Mouse (Mus musculus) gastrocnemius, postnatal 10 days (tissue): ENCODE data around the gene Vmn1r205. TPM values are rescaled to one million over a fixed set of nuclear protein-coding genes. Genes with fewer than 3 reads are reported as not detected.
"Not testable (repeated sequence)": the region's sequence is repeated elsewhere in the genome, so short reads cannot be mapped to it uniquely, and the experiment has no call there.

ENCODE experiments used
- DNase-seq: peaks from one replicate; pipeline ENCODE4 v3.0.0; 2021; ENCODE audit warnings: mixed read lengths
- long read RNA-seq, 2 experiments: library from polyadenylated mRNA; stranded (forward); transcript quantifications; one replicate each; pipeline ENCODE4 v2.0.0; 2021
- total RNA-seq, 2 experiments: library from RNA; stranded (reverse); gene quantifications; 2 replicates each; pipeline ENCODE4 v1.2.3; 2021

The Vmn1r205 gene
- total RNA-seq, result not detected
- long read RNA-seq, experiment 1, result 0 reads
- long read RNA-seq, experiment 2, result 0 reads

GRCm38 (mm10) chr13:22592900-22593299 is at the start of gene Vmn1r205:
Gene Vmn1r205 (minus strand): TSS chr13:22593000.
- no peak for DNase-seq

- not testable (repeated sequence) for DNase-seq
Observed at GRCm38 (mm10) chr13:22624151-22624550, 31.4 kb upstream of the Vmn1r205 start, which contains the start of gene Vmn1r206. Gene Vmn1r206 (minus strand): TSS chr13:22624251.

- not testable (repeated sequence) for DNase-seq
Observed at GRCm38 (mm10) chr13:22583336-22583735, 9.5 kb downstream of the Vmn1r205 start.

GRCm38 (mm10) chr13:22574911-22575310 is 17.9 kb downstream of the Vmn1r205 start:
- not testable (repeated sequence) for DNase-seq

- not testable (repeated sequence) for DNase-seq
Observed at GRCm38 (mm10) chr13:22552898-22553297, 39.9 kb downstream of the Vmn1r205 start, which contains the start of gene Vmn1r204. Gene Vmn1r204 (plus strand): TSS chr13:22553198.

Other genes with a start within 250 kb of the Vmn1r205 start
- gene Vmn1r198, start 242.6 kb downstream of the Vmn1r205 start, total RNA-seq, result not detected
- gene Vmn1r199, start 213.2 kb downstream of the Vmn1r205 start, total RNA-seq, result not detected
- gene Vmn1r200, start 202.6 kb downstream of the Vmn1r205 start, total RNA-seq, result not detected
- not detected for gene Vmn1r201, start 121.1 kb downstream of the Vmn1r205 start, total RNA-seq
- under 1 TPM in 1 of 2 experiments, not detected in 1; 0.05 TPM for gene Vmn1r202, start 87.6 kb downstream of the Vmn1r205 start, total RNA-seq
- not detected for gene Vmn1r203, start 74.9 kb downstream of the Vmn1r205 start, total RNA-seq
- not detected for gene Vmn1r204, start 39.8 kb downstream of the Vmn1r205 start, total RNA-seq
- not detected for gene Vmn1r206, start 31.3 kb upstream of the Vmn1r205 start, total RNA-seq
- not detected for gene Vmn1r207-ps, start 136.6 kb upstream of the Vmn1r205 start, total RNA-seq
- not detected for gene Vmn1r208, start 184.4 kb upstream of the Vmn1r205 start, total RNA-seq
- gene Vmn1r209, start 216.7 kb upstream of the Vmn1r205 start, total RNA-seq, result not detected
- not detected for gene Vmn1r210, start 238.3 kb upstream of the Vmn1r205 start, total RNA-seq